Mouse (Mus musculus): ENCODE data around the gene Olfr127.
"Not testable (repeated sequence)": the region's sequence is repeated elsewhere in the genome, so short reads cannot be mapped to it uniquely, and the experiment has no call there.

Olfr127 gene

DNA sequence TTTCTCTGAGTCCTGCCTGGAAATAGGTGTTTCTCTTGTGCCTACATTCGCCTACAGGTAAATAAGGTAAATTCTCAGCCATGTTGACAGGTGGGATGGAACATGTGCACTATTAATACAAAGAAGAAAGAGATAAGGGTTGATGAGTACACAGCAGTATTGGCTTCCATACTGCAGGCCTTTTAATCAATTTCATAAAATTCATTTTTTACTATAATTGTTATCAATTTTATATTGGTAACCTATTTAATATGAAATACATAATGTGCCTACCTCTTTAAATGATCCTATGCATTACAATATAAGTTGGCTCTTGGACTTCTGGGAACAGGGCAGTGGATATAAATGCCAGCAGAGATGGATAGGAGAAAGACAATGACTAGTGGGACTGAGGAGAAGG, at the start of gene Olfr127:
Olfr127 (plus strand) TSS at position 301 of the 400 bp plus-strand sequence.
- in situ Hi-C loops (cut with MboI) = no loop called here

DNA sequence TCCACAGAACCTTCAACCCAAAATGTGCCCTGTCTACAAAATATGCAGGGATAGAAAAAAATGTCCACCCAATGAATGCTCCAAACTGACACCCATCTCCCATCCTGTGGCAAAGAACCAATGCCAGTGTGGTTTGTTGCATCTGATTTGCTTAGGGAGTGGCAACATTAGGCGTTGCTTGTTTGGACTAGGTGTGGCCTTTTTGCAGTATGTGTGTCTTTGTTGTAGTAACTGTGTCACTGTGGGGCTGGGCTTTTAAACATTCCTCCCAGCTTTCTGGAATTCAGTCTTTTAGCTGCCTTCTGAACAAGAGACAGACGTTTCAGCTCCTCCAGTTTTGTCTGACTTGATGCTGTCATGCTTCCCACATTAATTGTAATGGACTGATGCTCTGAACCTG, 36.3 kb upstream of the Olfr127 start:
- in situ Hi-C loops (cut with MboI) = no loop called here

DNA sequence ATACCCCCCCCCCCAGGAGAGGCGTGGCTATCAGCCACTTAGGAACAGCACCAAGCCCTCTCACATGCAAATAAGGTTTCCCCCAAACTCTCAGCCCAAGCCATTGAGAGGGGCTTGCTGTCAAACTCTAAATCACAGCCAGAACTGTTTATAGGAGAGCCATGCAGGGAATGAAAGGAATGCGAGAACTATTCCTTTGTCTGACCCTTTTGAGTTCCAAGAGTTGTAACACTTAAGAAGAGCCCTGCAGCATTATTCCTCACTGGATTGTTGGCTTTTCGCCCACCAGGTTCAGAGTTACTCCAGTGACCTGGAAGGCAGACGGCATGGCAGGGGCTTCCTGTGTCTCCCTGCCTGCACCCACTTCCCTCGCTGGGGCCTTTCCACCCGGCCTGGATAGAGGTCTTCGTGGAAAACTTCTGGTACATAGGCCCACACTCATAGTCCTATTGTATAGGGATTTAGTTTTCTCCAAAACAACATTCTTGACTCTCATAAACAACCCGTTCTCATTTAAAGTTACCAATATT, 30.5 kb upstream of the Olfr127 start:
- in situ Hi-C loops (cut with MboI) = no loop called here

GRCm38 (mm10) chr17:37873830-37874229, 26.4 kb upstream of the Olfr127 start:
- in situ Hi-C loops (cut with MboI) = no loop called here

GRCm38 (mm10) chr17:37906821-37907220, 6.6 kb downstream of the Olfr127 start:
- in situ Hi-C loops (cut with MboI) = not testable (repeated sequence)

DNA sequence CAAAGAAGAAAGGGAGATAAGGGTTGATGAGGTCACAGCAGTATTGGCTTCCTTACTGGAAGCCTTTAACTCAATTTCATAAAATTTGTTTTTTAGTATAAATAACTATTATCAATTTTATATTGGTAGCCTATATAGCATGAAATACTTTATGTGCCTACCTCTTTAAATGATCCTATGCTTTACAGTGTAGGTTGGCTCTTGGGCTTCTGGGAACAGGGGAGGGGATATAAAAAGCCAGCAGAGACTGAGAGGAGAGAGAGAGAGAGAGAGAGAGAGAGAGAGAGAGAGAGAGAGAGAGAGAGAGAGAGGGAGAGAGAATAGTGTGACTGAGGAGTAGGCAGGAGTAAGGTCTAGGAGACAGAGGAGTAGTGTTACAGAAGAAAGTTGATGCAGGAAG, 20.0 kb downstream of the Olfr127 start, which contains the start of gene Olfr128:
Olfr128 (plus strand) TSS at position 301 of the 400 bp plus-strand sequence.
- in situ Hi-C loops (cut with MboI) = no loop called here

DNA sequence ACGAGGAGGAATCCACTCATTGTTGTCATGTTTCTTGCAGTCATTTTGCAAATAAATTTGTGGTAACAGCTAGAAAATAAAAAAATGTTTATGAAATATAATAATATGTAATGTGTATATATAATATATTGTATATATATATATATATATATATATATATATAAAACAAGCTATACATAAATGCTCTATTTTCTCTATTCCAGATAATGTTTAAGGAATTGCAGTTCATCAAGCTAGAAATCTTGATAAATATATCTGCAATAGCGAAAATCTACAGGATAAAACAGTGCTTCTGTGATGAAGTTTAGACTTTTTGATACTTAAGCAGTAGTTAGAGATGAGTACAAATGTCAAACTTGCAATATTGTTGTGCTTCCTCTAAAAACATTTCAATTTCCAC, 52.7 kb downstream of the Olfr127 start, which contains the start of gene Olfr761:
Olfr761 (minus strand) TSS at position 101 of the 400 bp plus-strand sequence.
- in situ Hi-C loops (cut with MboI) = no loop called here
